Mouse (Mus musculus): ENCODE measurements around the gene Olfr135. TPM values are rescaled to one million over a fixed set of nuclear protein-coding genes. Genes with fewer than 3 reads are reported as not detected.

The Olfr135 gene
- not detected in 2 replicates for polyA plus RNA-seq (2016; fragmentation: Nextera tagmentation; extraction: Ambion mirVana)

DNA sequence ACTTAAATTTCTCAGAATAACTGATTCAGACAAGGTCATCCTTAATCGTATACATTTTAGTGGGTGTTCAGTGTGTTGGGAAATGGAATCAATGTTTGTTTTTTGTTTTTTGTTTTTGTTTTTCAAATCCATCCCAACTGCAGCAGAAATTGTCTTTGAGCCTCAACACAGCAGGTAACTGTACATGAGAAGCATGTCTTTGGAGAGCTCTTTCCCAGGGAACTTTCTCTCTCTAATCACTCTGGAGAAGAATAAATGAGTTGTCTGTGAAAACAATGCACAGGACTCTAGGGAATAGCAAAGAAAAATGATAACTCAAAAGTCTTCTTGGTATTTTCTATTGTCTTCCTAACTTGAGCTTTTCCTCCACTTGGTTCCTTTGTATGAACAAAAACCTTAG lies at the start of gene Olfr135:
Gene Olfr135, plus strand, starts transcription at position 301 of the 400 bp plus-strand sequence.
- H3K9me3 ChIP-seq = peaks cover 17% of the 10 kb centered on the region
- no peaks in the 10 kb centered on the region for H3K36me3 ChIP-seq
- H3K27me3 ChIP-seq (ENCODE audit: insufficient read depth, poor library complexity, severe bottlenecking) = no peaks in the 10 kb centered on the region
- no peak within 1 kb of the TSS for H3K4me3 ChIP-seq
- 91% methylated on average over 1 of the region's 1 CpGs for WGBS
- H3K27ac ChIP-seq = no peak within 1 kb of the TSS
- H3K4me1 ChIP-seq (replicated peaks) = no peaks in the 10 kb centered on the region
- no peak for DNase-seq (ENCODE audit: low spot score)

DNA sequence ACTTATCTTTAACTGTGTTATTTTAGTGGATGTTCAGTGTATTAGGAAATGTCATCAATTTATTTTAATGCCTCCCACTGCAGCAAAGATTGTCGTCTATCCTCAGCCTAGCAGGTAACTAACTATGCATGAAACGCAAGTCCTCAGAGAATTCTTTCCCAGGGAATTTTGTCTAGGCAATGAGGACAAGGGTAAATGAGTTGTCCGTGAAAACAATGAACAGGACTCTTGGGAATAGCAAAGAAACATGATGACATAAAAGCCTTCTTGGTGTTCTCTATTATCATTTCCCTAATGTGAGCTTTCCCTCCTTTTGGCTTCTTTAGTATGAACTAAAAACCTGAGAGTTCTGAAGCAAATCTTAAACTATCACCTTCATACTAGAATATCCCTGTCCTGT lies 33.0 kb upstream of the Olfr135 start, which contains the start of gene Olfr134:
Gene Olfr134, plus strand, starts transcription at position 301 of the 400 bp plus-strand sequence.
- Histone ChIP-seq H3K27ac (no peak within 1 kb of the TSS), H3K4me3 (no peak within 1 kb of the TSS), H3K4me1 (replicated peaks) (no peaks in the 10 kb centered on the region), H3K9me3 (no peaks in the 10 kb centered on the region), H3K27me3 (ENCODE audit: insufficient read depth, poor library complexity, severe bottlenecking) (no peaks in the 10 kb centered on the region), H3K36me3 (no peaks in the 10 kb centered on the region)
- 73% methylated on average over 3 of the region's 3 CpGs for WGBS
- DNase-seq (ENCODE audit: low spot score) = no peak

Other genes starting within 250 kb of the Olfr135 start
- gene Olfr129, start 144.3 kb upstream of the Olfr135 start, polyA plus RNA-seq (2016; fragmentation: Nextera tagmentation; extraction: Ambion mirVana) = not detected in 2 replicates
- gene Olfr130, start 140.4 kb upstream of the Olfr135 start, polyA plus RNA-seq (2016; fragmentation: Nextera tagmentation; extraction: Ambion mirVana) = not detected in 2 replicates
- not detected in 2 replicates for gene Olfr131, start 115.6 kb upstream of the Olfr135 start, polyA plus RNA-seq (2016; fragmentation: Nextera tagmentation; extraction: Ambion mirVana)
- gene Olfr132, start 69.8 kb upstream of the Olfr135 start, polyA plus RNA-seq (2016; fragmentation: Nextera tagmentation; extraction: Ambion mirVana) = not detected in 2 replicates
- not detected in 2 replicates for gene Olfr133, start 59.1 kb upstream of the Olfr135 start, polyA plus RNA-seq (2016; fragmentation: Nextera tagmentation; extraction: Ambion mirVana)
- not detected in 2 replicates for gene Olfr134, start 32.9 kb upstream of the Olfr135 start, polyA plus RNA-seq (2016; fragmentation: Nextera tagmentation; extraction: Ambion mirVana)
- not detected in 2 replicates for gene Olfr138, start 56.7 kb downstream of the Olfr135 start, polyA plus RNA-seq (2016; fragmentation: Nextera tagmentation; extraction: Ambion mirVana)
- not detected in 2 replicates for gene Olfr137, start 103.2 kb downstream of the Olfr135 start, polyA plus RNA-seq (2016; fragmentation: Nextera tagmentation; extraction: Ambion mirVana)
- not detected in 2 replicates for gene Olfr136, start 125.5 kb downstream of the Olfr135 start, polyA plus RNA-seq (2016; fragmentation: Nextera tagmentation; extraction: Ambion mirVana)
- not detected in 2 replicates for gene Esp36, start 215.8 kb downstream of the Olfr135 start, polyA plus RNA-seq (2016; fragmentation: Nextera tagmentation; extraction: Ambion mirVana)

All from hindbrain, embryonic 10.5 days (tissue).